In the genomic region with DNA sequence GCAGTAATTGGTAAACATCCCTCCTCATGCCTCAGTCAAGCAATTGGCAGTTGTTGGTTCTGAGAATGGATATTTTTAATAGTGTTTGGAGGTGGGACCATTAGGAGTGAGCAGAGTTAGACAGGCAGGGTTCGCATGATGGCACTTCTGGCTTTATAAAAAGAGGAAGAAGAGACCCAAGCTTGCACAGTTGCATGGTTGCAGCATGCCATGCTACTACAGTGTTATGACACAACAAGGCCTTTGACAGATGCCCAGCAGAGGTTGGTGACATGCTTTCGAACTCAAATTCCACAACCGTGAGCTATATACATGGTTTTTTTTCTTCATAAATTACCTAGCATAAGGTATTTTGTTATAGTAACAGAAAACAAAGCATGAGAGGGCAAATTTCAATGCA, we compare ENCODE assay signal across 20 mouse cellular contexts.
DNase-seq lines count a peak whose midpoint lies in the region; ATAC-seq lines count a peak whose summit lies in the region.
"Had no signal": no experiment of that assay in that cellular context is flagged by ENCODE, and none has a peak within 500 bp of the region (broad histone marks: within the 10 kb centered on the region; RNA-seq: fewer than 3 reads in every experiment).

No protein-coding gene starts in this region.

- peak; percentile 94 for ATAC-seq in granulocyte monocyte progenitor cell, adult 5-6 weeks (replicated peaks; ENCODE audit: poor library complexity, severe bottlenecking)
- peak; percentile 60 for ATAC-seq in megakaryocyte progenitor cell, adult 5-6 weeks (replicated peaks; ENCODE audit: poor library complexity)
- ATAC-seq: activated CD4-positive, CD25-positive, alpha-beta regulatory T cell, adult 4 months; CD4-positive, CD25-positive, alpha-beta regulatory T cell, adult 4 months; forebrain, embryonic 14.5 days; forebrain, embryonic 16.5 days; Patski had no signal

- peak; percentile 14 for DNase-seq in 416B (ENCODE audit: low read depth)
- DNase-seq in adrenal gland, postnatal 10 days, result no peak
- DNase-seq in kidney, postnatal 4 days, result no peak
- no peak for DNase-seq in cerebellum, postnatal 25 days
- DNase-seq: adrenal gland, adult 8-10 months; adrenal gland, postnatal 25 days; B cell, adult 2 months; cerebellum, adult 11-12 months; cerebellum, adult 2 months; cerebellum, adult 9-10 months; cerebellum, postnatal 10 days; cerebellum, postnatal 36 days; embryo, embryonic 11 days had no signal
